Mouse (Mus musculus) small intestine, adult 2 months (tissue): Measurements from ENCODE around the gene Ncbp3. TPM values are rescaled to one million over a fixed set of nuclear protein-coding genes. Genes with fewer than 3 reads are reported as not detected.

Experiments
- H3K27ac ChIP-seq: fragments of 200-500 bp; 2 replicates; pipeline ENCODE4 v1.5.1; 2012; ENCODE audit warnings: low read depth, low read length, control low read depth, inconsistent platforms; ENCODE audit not compliant: insufficient read depth
- H3K27me3 ChIP-seq: fragments of 200-500 bp; 2 replicates; pipeline ENCODE4 v1.6.1; 2012; ENCODE audit warnings: mild to moderate bottlenecking, moderate library complexity, low read length, inconsistent platforms; ENCODE audit not compliant: control insufficient read depth, insufficient read depth
- H3K36me3 ChIP-seq: fragments of 200-500 bp; 2 replicates; pipeline ENCODE4 v1.6.1; 2012; ENCODE audit warnings: mild to moderate bottlenecking, low read length, control low read depth, inconsistent platforms; ENCODE audit not compliant: control insufficient read depth, insufficient read depth
- H3K4me1 ChIP-seq: fragments of 200-500 bp; 2 replicates; pipeline ENCODE4 v1.6.1; 2012; ENCODE audit warnings: low read length, inconsistent platforms, mixed read lengths; ENCODE audit not compliant: control insufficient read depth, insufficient read depth, insufficient read length
- H3K4me3 ChIP-seq: fragments of 200-500 bp; 2 replicates; pipeline ENCODE4 v1.5.1; 2012; ENCODE audit warnings: low read depth, mild to moderate bottlenecking, control low read depth, inconsistent platforms, low read length, moderate library complexity
- CTCF ChIP-seq: fragments of 200-500 bp; IDR thresholded peaks from 2 replicates; pipeline ENCODE4 v1.5.1; 2012; ENCODE audit warnings: low read depth, mild to moderate bottlenecking, control low read depth, inconsistent platforms, low read length, moderate library complexity, mixed read lengths; ENCODE audit not compliant: insufficient replicate concordance, insufficient read length; ENCODE audit errors: extremely low read depth
- POLR2A ChIP-seq: fragments of 200-500 bp; IDR thresholded peaks from 2 replicates; pipeline ENCODE4 v1.6.1; 2012; ENCODE audit warnings: low read depth, mild to moderate bottlenecking, control low read depth, inconsistent platforms, low read length, moderate library complexity
- WGBS: fragments of 180-500 bp; shearing (Covaris S2); methylation state at CpG from one replicate; pipeline ENCODE4 v1.1.7; 2018; 5-methylcytosine and 5-hydroxymethylcytosine counted together
- polyA plus RNA-seq: library from polyadenylated mRNA; depleted of rRNA; stranded (reverse); fragments of >200 nt; gene quantifications from 2 replicates; pipeline ENCODE4 v1.2.3, GENCODE M21; 2012

The Ncbp3 gene
- polyA plus RNA-seq, 1 experiment, result 1.3 TPM

DNA sequence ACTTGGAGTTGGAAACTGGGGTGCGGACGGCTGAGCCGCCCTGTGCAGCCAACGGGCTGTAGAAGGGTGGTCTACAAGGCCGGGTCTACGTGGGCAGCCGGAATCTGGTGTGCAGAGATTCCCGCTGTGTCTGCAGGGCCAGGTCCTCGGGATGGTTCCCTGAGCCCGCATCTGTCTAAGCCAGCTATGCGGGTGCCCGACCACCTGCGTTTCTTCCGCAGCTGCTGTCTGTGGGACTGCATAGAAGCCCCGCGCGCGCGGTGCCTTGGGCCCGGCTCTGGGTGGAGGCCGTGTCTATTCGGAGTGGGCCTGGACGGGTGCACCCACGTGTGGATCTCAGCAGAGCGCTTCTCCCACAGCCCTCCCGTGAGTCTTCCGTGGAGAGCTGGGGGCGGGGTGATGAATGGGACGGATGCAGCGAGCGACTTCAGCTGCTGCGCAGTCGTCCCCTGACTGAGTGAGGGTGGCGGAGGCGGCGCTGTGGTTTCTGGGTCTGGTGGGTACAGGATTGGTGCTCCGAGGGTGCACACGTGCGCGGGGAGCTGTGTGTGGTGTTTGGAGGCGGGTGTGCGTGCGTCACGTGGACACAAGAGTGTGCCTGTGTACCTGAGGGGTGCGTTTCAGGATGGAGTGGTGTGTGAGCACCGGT, 28.3 kb upstream of the Ncbp3 start:
- peaks cover 9% of the 10 kb centered on the region for H3K4me1 ChIP-seq
- WGBS, result 2% methylated on average over 46 of the region's 46 CpGs
- H3K27ac ChIP-seq, result no peak overlapping the region

GRCm38 (mm10) chr11:73020953-73021800, 26.4 kb upstream of the Ncbp3 start:
- TF ChIP-seq POLR2A (no peak), CTCF (no peak)
- WGBS, result 66% methylated on average over 7 of the region's 7 CpGs

More for the DNA sequence above, 28.3 kb upstream of the Ncbp3 start:
- Histone ChIP-seq H3K36me3 (no peaks in the 10 kb centered on the region), H3K27me3 (no peaks in the 10 kb centered on the region), H3K4me3 (peak overlapping the region; percentile 73)
- TF ChIP-seq CTCF (no peak), POLR2A (0 out of 2 replicates have a peak, but pooled peaks have one; percentile 20)

DNA sequence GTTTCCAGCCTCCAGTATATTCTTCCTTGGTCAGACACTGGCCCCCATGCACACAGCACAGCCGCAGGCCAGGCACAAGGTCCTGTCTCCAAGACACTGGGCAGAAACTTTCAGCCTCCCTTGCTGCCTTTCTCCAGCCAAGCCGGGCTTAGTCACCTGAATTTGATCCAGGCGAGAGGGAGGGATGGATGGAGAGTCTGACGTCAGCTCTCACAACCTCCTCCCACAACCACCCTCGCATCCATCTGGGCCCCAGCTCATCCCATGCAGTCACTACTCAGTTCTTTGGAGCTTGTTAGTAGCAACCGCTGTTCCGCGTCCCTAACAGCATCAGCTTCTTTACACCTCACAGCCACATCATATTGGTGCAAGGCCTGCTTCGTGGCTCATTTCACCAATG, 24.5 kb upstream of the Ncbp3 start:
- Histone ChIP-seq H3K4me1 (peaks cover 15% of the 10 kb centered on the region), H3K36me3 (no peaks in the 10 kb centered on the region), H3K4me3 (no peak overlapping the region), H3K27ac (peak overlapping the region; percentile 58; the same call in 1 of the 2 replicates), H3K27me3 (no peaks in the 10 kb centered on the region)
- WGBS, result 71% methylated on average over 9 of the region's 9 CpGs
- no peak for TF ChIP-seq CTCF
- TF ChIP-seq POLR2A, result no peak

More at GRCm38 (mm10) chr11:73020953-73021800, 26.4 kb upstream of the Ncbp3 start:
- no peak overlapping the region for H3K4me3 ChIP-seq
- H3K36me3 ChIP-seq, result no peaks in the 10 kb centered on the region
- H3K27ac ChIP-seq, result no peak overlapping the region
- H3K27me3 ChIP-seq, result no peaks in the 10 kb centered on the region
- H3K4me1 ChIP-seq, result peaks cover 15% of the 10 kb centered on the region

DNA sequence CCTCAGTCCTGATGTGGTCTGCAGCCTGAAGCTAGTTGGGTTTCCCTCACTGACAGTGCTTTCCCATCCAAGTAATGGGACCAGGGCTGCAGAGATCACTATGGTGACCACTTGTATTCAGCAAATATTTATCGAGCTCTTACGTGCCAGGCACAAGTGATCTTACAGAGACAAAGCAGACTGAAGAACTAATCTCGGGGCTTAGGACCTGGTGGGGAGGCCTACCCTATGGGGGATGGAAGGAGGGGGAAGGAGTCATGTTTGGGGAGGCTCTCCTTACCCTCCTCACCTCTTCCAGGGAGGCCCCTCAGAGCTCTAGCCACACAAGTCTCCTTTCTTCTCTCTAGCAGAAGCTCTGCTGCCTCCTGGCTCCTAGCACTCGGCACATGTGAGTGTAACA, 23.8 kb upstream of the Ncbp3 start:
- H3K4me3 ChIP-seq, result no peak overlapping the region
- no peaks in the 10 kb centered on the region for H3K27me3 ChIP-seq
- H3K4me1 ChIP-seq, result peaks cover 15% of the 10 kb centered on the region
- 51% methylated on average over 4 of the region's 4 CpGs for WGBS
- no peaks in the 10 kb centered on the region for H3K36me3 ChIP-seq
- TF ChIP-seq CTCF (no peak), POLR2A (no peak)
- H3K27ac ChIP-seq, result peak overlapping the region; percentile 58

DNA sequence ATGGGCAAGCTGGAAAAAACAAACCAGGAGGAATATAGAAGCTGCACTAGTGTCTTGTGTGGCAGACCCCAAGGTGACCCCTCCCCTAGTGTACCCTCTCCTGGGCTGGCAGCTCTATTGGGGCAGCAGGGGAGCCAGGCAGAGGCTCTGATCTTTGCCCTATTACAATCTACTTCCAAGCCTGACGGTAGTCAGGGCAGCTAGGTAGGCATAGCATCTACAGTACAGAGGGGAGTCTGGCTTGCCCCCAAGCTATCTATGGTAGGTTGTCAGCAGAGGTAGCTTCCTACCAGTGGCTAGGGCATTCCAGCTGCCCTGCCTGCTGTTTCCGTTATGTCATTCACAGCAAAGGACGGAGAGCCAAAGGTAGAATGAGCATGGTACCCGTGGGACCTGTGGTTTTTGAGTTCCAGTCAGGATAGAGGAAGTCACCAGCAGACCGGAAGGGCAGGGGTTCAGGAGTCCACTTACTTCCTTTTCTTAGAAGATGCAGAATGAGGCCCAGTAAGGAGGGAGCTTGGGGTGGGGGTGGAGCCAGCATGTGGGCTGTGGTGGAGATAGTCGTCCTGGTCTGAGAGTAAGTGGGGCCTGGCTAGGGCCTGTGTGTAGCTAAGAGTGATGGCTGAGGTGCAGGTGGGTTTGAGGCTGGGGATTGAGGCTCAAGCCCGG, 23.2 kb upstream of the Ncbp3 start:
- peak overlapping the region; percentile 49 for H3K27ac ChIP-seq
- H3K36me3 ChIP-seq, result no peaks in the 10 kb centered on the region
- no peak for TF ChIP-seq CTCF
- no peak for TF ChIP-seq POLR2A
- H3K4me3 ChIP-seq, result no peak overlapping the region
- 38% methylated on average over 7 of the region's 7 CpGs for whole genome bisulfite sequencing
- no peaks in the 10 kb centered on the region for H3K27me3 ChIP-seq
- H3K4me1 ChIP-seq, result peaks cover 12% of the 10 kb centered on the region

GRCm38 (mm10) chr11:73026961-73027360, 20.6 kb upstream of the Ncbp3 start:
- Histone ChIP-seq H3K27ac (no peak overlapping the region), H3K4me1 (peaks cover 14% of the 10 kb centered on the region), H3K4me3 (no peak overlapping the region), H3K36me3 (no peaks in the 10 kb centered on the region), H3K27me3 (no peaks in the 10 kb centered on the region)
- TF ChIP-seq POLR2A (no peak), CTCF (no peak)
- WGBS, result 47% methylated on average over 8 of the region's 8 CpGs

- TF ChIP-seq CTCF, result 0 out of 2 replicates have a peak, but pooled peaks have one; percentile 3
- TF ChIP-seq POLR2A, result no peak
Measured at GRCm38 (mm10) chr11:73030821-73031498, 16.6 kb upstream of the Ncbp3 start.

More at GRCm38 (mm10) chr11:73030821-73031498, 16.6 kb upstream of the Ncbp3 start:
- no peak overlapping the region for H3K27ac ChIP-seq
- 22% methylated on average over 20 of the region's 20 CpGs for WGBS
- peaks cover 6% of the 10 kb centered on the region; the same call in 1 of the 2 replicates for H3K4me1 ChIP-seq
- no peaks in the 10 kb centered on the region for H3K36me3 ChIP-seq
- no peaks in the 10 kb centered on the region for H3K27me3 ChIP-seq
- H3K4me3 ChIP-seq, result peak overlapping the region; percentile 62
